Mouse (Mus musculus): ENCODE results near the gene Slc26a3. TPM values are rescaled to one million over a fixed set of nuclear protein-coding genes. Genes with fewer than 3 reads are reported as not detected.

Slc26a3 gene
- polyA plus RNA-seq, 1 experiment from 2014 or later, result 0.07 TPM

GRCm38 (mm10) chr12:31520119-31520518, 129.4 kb downstream of the Slc26a3 start:
- no peaks in the 10 kb centered on the region for H3K9me3 ChIP-seq (replicated peaks)
- H3K27me3 ChIP-seq, result no peaks in the 10 kb centered on the region
- no peak overlapping the region for H3K9ac ChIP-seq
- H3K4me3 ChIP-seq (replicated peaks), result no peak overlapping the region
- no peak for DNase-seq
- H3K4me1 ChIP-seq (replicated peaks), result no peaks in the 10 kb centered on the region
- H3K4me2 ChIP-seq, result no peak overlapping the region
- WGBS (ENCODE audit: insufficient replicate concordance), result 76% methylated on average over 6 of the region's 6 CpGs
- no peak for ATAC-seq (ENCODE audit: low read depth)
- H3K36me3 ChIP-seq, result no peaks in the 10 kb centered on the region
- no peak overlapping the region for H3K27ac ChIP-seq

- Histone ChIP-seq H3K4me3 (replicated peaks) (no peak overlapping the region), H3K27ac (no peak overlapping the region), H3K27me3 (no peaks in the 10 kb centered on the region), H3K4me1 (replicated peaks) (no peaks in the 10 kb centered on the region), H3K36me3 (no peaks in the 10 kb centered on the region), H3K9ac (no peak overlapping the region), H3K4me2 (no peak overlapping the region), H3K9me3 (replicated peaks) (no peaks in the 10 kb centered on the region)
- DNase-seq (no peak), ATAC-seq (ENCODE audit: low read depth) (no peak)
- WGBS (ENCODE audit: insufficient replicate concordance), result 54% methylated on average over 3 of the region's 3 CpGs
These were observed 130.7 kb downstream of the Slc26a3 start for GRCm38 (mm10) chr12:31521371-31521770.

Other genes with a start within 250 kb of the Slc26a3 start
- gene Gm6993, start 150.1 kb upstream of the Slc26a3 start, polyA plus RNA-seq (2015; fragmentation: Nextera tagmentation; extraction: Ambion mirVana), result not detected in 2 replicates
- gene Lamb1, start 125.6 kb upstream of the Slc26a3 start, polyA plus RNA-seq (2015; fragmentation: Nextera tagmentation; extraction: Ambion mirVana), result 3.7 and 4.3 TPM in 2 replicates
- 94.1 and 122 TPM in 2 replicates for gene Dld, start 39.4 kb upstream of the Slc26a3 start, polyA plus RNA-seq (2015; fragmentation: Nextera tagmentation; extraction: Ambion mirVana)
- 4.7 and 6.1 TPM in 2 replicates for gene Cbll1, start 108.7 kb downstream of the Slc26a3 start, polyA plus RNA-seq (2015; fragmentation: Nextera tagmentation; extraction: Ambion mirVana)
- gene Slc26a4, start 169.1 kb downstream of the Slc26a3 start, polyA plus RNA-seq (2015; fragmentation: Nextera tagmentation; extraction: Ambion mirVana), result not detected in 2 replicates
- 41.8 and 48.2 TPM in 2 replicates for gene Bcap29, start 243.8 kb downstream of the Slc26a3 start, polyA plus RNA-seq (2015; fragmentation: Nextera tagmentation; extraction: Ambion mirVana)